In the genomic region with DNA sequence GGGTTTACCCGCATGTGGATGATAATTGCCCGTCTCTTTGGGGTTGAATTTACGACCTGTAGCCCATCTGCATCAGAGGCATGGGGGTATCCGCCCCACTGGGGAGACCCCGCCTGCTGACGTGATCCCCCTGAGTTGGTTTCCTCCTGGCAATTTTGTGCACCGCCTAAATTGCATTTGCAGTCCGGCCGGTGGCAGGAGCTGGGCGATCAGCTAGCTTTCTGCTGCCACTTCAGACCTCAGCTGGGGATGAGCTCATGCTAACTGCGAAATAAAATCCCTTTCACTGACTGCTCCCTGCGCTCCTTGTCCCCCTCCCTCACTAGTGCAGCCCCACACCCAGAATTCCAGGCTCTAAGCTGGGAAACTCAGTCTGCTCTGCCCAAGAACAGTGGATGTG, we compare ENCODE assay signal across 9 mouse cellular contexts. TPM values are rescaled to one million over a fixed set of nuclear protein-coding genes. Genes with fewer than 3 reads are reported as not detected.
DNase-seq lines count a peak whose midpoint lies in the region; ATAC-seq and TF ChIP-seq lines count a peak whose summit lies in the region.
"Had no signal": no experiment of that assay in that cellular context is flagged by ENCODE, and none has a peak within 500 bp of the region (broad histone marks: within the 10 kb centered on the region; RNA-seq: fewer than 3 reads in every experiment).

No protein-coding gene starts in this region.

- peak overlapping the region; percentile 16 for H3K4me3 ChIP-seq in embryonic facial prominence, embryonic 11.5 days (ENCODE audit: low read depth, low read length)
- H3K4me3 ChIP-seq in hindbrain, postnatal 0 days (ENCODE audit: low read length): peak overlapping the region; percentile 65
- peak overlapping the region; percentile 73 for H3K4me3 ChIP-seq in midbrain, embryonic 13.5 days (replicated peaks)
- H3K4me3 ChIP-seq: megakaryocyte, embryonic 14.5 days had no signal

- intact Hi-C loops in heart, postnatal 10 days (cut with DNase I): no loop called here

- H3K4me2 ChIP-seq in embryonic facial prominence, embryonic 11.5 days (ENCODE audit: low read depth, low read length): peak overlapping the region; percentile 88
- peak overlapping the region; percentile 68 for H3K4me2 ChIP-seq in hindbrain, postnatal 0 days (ENCODE audit: low read depth, low read length)
- H3K4me2 ChIP-seq in midbrain, embryonic 13.5 days (replicated peaks): peak overlapping the region; percentile 94

- H3K27ac ChIP-seq in embryonic facial prominence, embryonic 11.5 days (replicated peaks; ENCODE audit: low read depth, low read length): no peak overlapping the region
- H3K27ac ChIP-seq in hindbrain, postnatal 0 days: peak overlapping the region; percentile 79; the same call in 1 of the 2 replicates
- H3K27ac ChIP-seq in midbrain, embryonic 13.5 days: no peak overlapping the region

- H3K4me1 ChIP-seq in embryonic facial prominence, embryonic 11.5 days (ENCODE audit: control insufficient read depth, insufficient read depth, low read length): no peaks in the 10 kb centered on the region
- no peaks in the 10 kb centered on the region for H3K4me1 ChIP-seq in hindbrain, postnatal 0 days (ENCODE audit: insufficient read depth, low read length)
- peaks cover 17% of the 10 kb centered on the region for H3K4me1 ChIP-seq in midbrain, embryonic 13.5 days (replicated peaks)
- H3K4me1 ChIP-seq: megakaryocyte, embryonic 14.5 days had no signal

- 2% methylated on average over 12 of the region's 12 CpGs for WGBS in embryonic facial prominence, embryonic 11.5 days
- 1% methylated on average over 12 of the region's 12 CpGs for WGBS in hindbrain, postnatal 0 days
- WGBS in midbrain, embryonic 13.5 days: 2% methylated on average over 12 of the region's 12 CpGs

- H3K9ac ChIP-seq in embryonic facial prominence, embryonic 11.5 days (replicated peaks; ENCODE audit: low read length): no peak overlapping the region
- peak overlapping the region; percentile 70 for H3K9ac ChIP-seq in hindbrain, postnatal 0 days (replicated peaks; ENCODE audit: low read length)
- peak overlapping the region; percentile 57 for H3K9ac ChIP-seq in midbrain, embryonic 13.5 days (replicated peaks)

- 0 out of 2 replicates have a peak, but pooled peaks have one; percentile 6 for ATAC-seq in embryonic facial prominence, embryonic 11.5 days (replicated peaks; ENCODE audit: insufficient number of reproducible peaks, low FRiP score, low TSS enrichment, low read depth)
- ATAC-seq in hindbrain, postnatal 0 days: peak; percentile 36; the same call in 1 of the 2 replicates
- ATAC-seq in midbrain, embryonic 13.5 days: peak; percentile 34
- ATAC-seq in granulocyte monocyte progenitor cell, adult 5-6 weeks (replicated peaks; ENCODE audit: poor library complexity, severe bottlenecking): no peak
- no peak for ATAC-seq in megakaryocyte progenitor cell, adult 5-6 weeks (replicated peaks; ENCODE audit: poor library complexity)

- DNase-seq in brain, adult 2 months (ENCODE audit: low read depth, low spot score): peak; percentile 72
- DNase-seq in embryonic facial prominence, embryonic 11.5 days (ENCODE audit: low spot score): peak; percentile 18
- peak; percentile 59 for DNase-seq in hindbrain, postnatal 0 days (ENCODE audit: low spot score)
- no peak for DNase-seq in lung, postnatal 10 days
- DNase-seq in heart, postnatal 10 days: no peak

- no peaks in the 10 kb centered on the region for H3K36me3 ChIP-seq in embryonic facial prominence, embryonic 11.5 days (replicated peaks; ENCODE audit: control insufficient read depth, insufficient read depth, low read depth, low read length)
- H3K36me3 ChIP-seq in hindbrain, postnatal 0 days (ENCODE audit: insufficient read depth, low read length): no peaks in the 10 kb centered on the region
- no peaks in the 10 kb centered on the region for H3K36me3 ChIP-seq in midbrain, embryonic 13.5 days

- H3K27me3 ChIP-seq in embryonic facial prominence, embryonic 11.5 days (ENCODE audit: control insufficient read depth, insufficient read depth, low read length): peaks cover 19% of the 10 kb centered on the region
- H3K27me3 ChIP-seq in hindbrain, postnatal 0 days (ENCODE audit: insufficient read depth, low read length): no peaks in the 10 kb centered on the region
- H3K27me3 ChIP-seq in midbrain, embryonic 13.5 days: peaks cover 35% of the 10 kb centered on the region

- TF ChIP-seq CTCF in hindbrain, postnatal 0 days (IDR thresholded peaks at IDR 0.05; ENCODE audit: low read depth): no peak

- H3K9me3 ChIP-seq in embryonic facial prominence, embryonic 11.5 days (replicated peaks; ENCODE audit: control insufficient read depth, low read length): no peaks in the 10 kb centered on the region
- H3K9me3 ChIP-seq in hindbrain, postnatal 0 days (ENCODE audit: low read length): no peaks in the 10 kb centered on the region
- H3K9me3 ChIP-seq in midbrain, embryonic 13.5 days: no peaks in the 10 kb centered on the region

RNA-seq across cellular contexts. Expression of gene Grm7, which starts 1.5 kb away (rescaled TPM):
- 0.63 and 1.3 TPM in 2 replicates for polyA plus RNA-seq in embryonic facial prominence, embryonic 11.5 days (2014; fragmentation: Nextera tagmentation; extraction: Ambion mirVana)
- total RNA-seq in hindbrain, postnatal 0 days (2014; rRNA removed): 41.4 and 57.6 TPM in 2 replicates
- polyA plus RNA-seq in hindbrain, postnatal 0 days (2015; fragmentation: Nextera tagmentation; extraction: Ambion mirVana): 25.9 and 27.5 TPM in 2 replicates
- 7.2 and 8.0 TPM in 2 replicates for polyA plus RNA-seq in midbrain, embryonic 13.5 days (2015; fragmentation: Nextera tagmentation; extraction: Ambion mirVana)
- total RNA-seq in granulocyte monocyte progenitor cell, adult 5-6 weeks (2014; fragmentation: Nextera tagmentation): not detected in 2 replicates
- not detected in 2 replicates for total RNA-seq in granulocyte monocyte progenitor cell, adult 5-6 weeks (2017)
- not detected in 2 replicates for total RNA-seq in megakaryocyte progenitor cell, adult 5-6 weeks (2015)
- total RNA-seq in megakaryocyte progenitor cell, adult 5-6 weeks (2017): not detected in 2 replicates
- under 1 TPM in 1 of 2 experiments, not detected in 1; 0.07 TPM for total RNA-seq in heart, postnatal 10 days (2021)

Comparison
In these comparisons a context has a peak if more than half of its experiments do, and no peak if none do; other contexts are left out.
1. DNase-seq: peak in brain, adult 2 months (single experiment), embryonic facial prominence, embryonic 11.5 days (single experiment) and hindbrain, postnatal 0 days (single experiment); none in lung, postnatal 10 days (single experiment) and heart, postnatal 10 days (0 of 2).
2. ATAC-seq: peak in embryonic facial prominence, embryonic 11.5 days (single experiment), hindbrain, postnatal 0 days (single experiment) and midbrain, embryonic 13.5 days (single experiment); none in granulocyte monocyte progenitor cell, adult 5-6 weeks (single experiment) and megakaryocyte progenitor cell, adult 5-6 weeks (single experiment).
3. H3K4me3 ChIP-seq: peak in every context shown above with its lines; median percentile 73 in midbrain, embryonic 13.5 days; 65 in hindbrain, postnatal 0 days; 16 in embryonic facial prominence, embryonic 11.5 days.
4. RNA of gene Grm7, which starts 1.5 kb away (total RNA-seq): 41.4 to 57.6 TPM in hindbrain, postnatal 0 days; 0.07 TPM in heart, postnatal 10 days, not detected in granulocyte monocyte progenitor cell, adult 5-6 weeks and not detected in megakaryocyte progenitor cell, adult 5-6 weeks; every median in the first group is over 10 times any median in the second.
5. Peak in every context shown above with its lines, with median percentiles within 50 percentile points of each other: H3K4me2 ChIP-seq.